Mouse (Mus musculus): ENCODE results near the gene Pdss2.

- TF ChIP-seq CTCF (IDR thresholded peaks at IDR 0.05; ENCODE audit: low read depth, low read length) (no peak), EP300 (IDR thresholded peaks at IDR 0.05; ENCODE audit: insufficient read depth, low read depth, low read length) (no peak)
These were observed 244.9 kb downstream of the Pdss2 start for GRCm38 (mm10) chr10:43466223-43466622.
